Mouse (Mus musculus) embryonic facial prominence, embryonic 10.5 days (tissue): ENCODE data around the gene Ddah1. TPM values are rescaled to one million over a fixed set of nuclear protein-coding genes. Genes with fewer than 3 reads are reported as not detected.

Experiments used
- DNase-seq: peaks from one replicate; pipeline ENCODE4 v3.0.0-alpha.2; 2017; ENCODE audit warnings: low spot score
- H3K27ac ChIP-seq: fragments of 300-500 bp; sonication (generic); replicated peaks from 2 replicates; pipeline ENCODE4 v1.5.1; 2016; ENCODE audit warnings: mild to moderate bottlenecking
- H3K27me3 ChIP-seq: fragments of 300-500 bp; sonication (generic); replicated peaks from 2 replicates; pipeline ENCODE4 v1.6.1; 2016; ENCODE audit warnings: low read depth, mild to moderate bottlenecking; ENCODE audit not compliant: poor library complexity, severe bottlenecking
- H3K36me3 ChIP-seq: fragments of 300-500 bp; sonication (generic); replicated peaks from 2 replicates; pipeline ENCODE4 v1.6.1; 2016; ENCODE audit warnings: mild to moderate bottlenecking, moderate library complexity
- H3K4me1 ChIP-seq: fragments of 300-500 bp; sonication (generic); 2 replicates; pipeline ENCODE4 v1.6.1; 2016
- H3K4me3 ChIP-seq: fragments of 300-500 bp; sonication (generic); 2 replicates; pipeline ENCODE4 v1.5.1; 2016; ENCODE audit warnings: mild to moderate bottlenecking, moderate library complexity
- H3K9me3 ChIP-seq: fragments of 300-500 bp; sonication (generic); 2 replicates; pipeline ENCODE4 v1.6.1; 2016; ENCODE audit warnings: mild to moderate bottlenecking
- WGBS: fragments of 180-500 bp; shearing (Covaris S2); methylation state at CpG from one replicate; pipeline ENCODE4 v1.1.7; 2016; 5-methylcytosine and 5-hydroxymethylcytosine counted together
- polyA plus RNA-seq: library from polyadenylated mRNA; unstranded; fragments of >200 nt; fragmentation: Nextera tagmentation; extraction: Ambion mirVana; gene quantifications from 2 replicates; pipeline ENCODE4 v1.2.1, GENCODE M21; 2016

Ddah1 gene
- 16.5 and 22.4 TPM in 2 replicates for polyA plus RNA-seq

GRCm38 (mm10) chr3:145758561-145759378 is at the start of gene Ddah1:
TSS of gene Ddah1 (plus strand) at chr3:145758675.
- Histone ChIP-seq H3K4me1 (peaks cover 26% of the 10 kb centered on the region), H3K27ac (peak within 1 kb of the TSS; percentile 87), H3K27me3 (peaks cover 68% of the 10 kb centered on the region), H3K4me3 (peak within 1 kb of the TSS; percentile 76), H3K9me3 (no peaks in the 10 kb centered on the region), H3K36me3 (no peaks in the 10 kb centered on the region)
- DNase-seq, result peak; percentile 83
- under 1% methylated on average over 97 of the region's 97 CpGs for WGBS

GRCm38 (mm10) chr3:145715923-145716322 is 42.6 kb upstream of the Ddah1 start:
- Histone ChIP-seq H3K4me3 (no peak overlapping the region), H3K4me1 (no peaks in the 10 kb centered on the region), H3K27me3 (no peaks in the 10 kb centered on the region), H3K27ac (no peak overlapping the region), H3K9me3 (no peaks in the 10 kb centered on the region), H3K36me3 (no peaks in the 10 kb centered on the region)
- 83% methylated on average over 7 of the region's 7 CpGs for WGBS
- DNase-seq, result no peak

GRCm38 (mm10) chr3:145719660-145720059 is 38.8 kb upstream of the Ddah1 start:
- Histone ChIP-seq H3K36me3 (no peaks in the 10 kb centered on the region), H3K4me1 (no peaks in the 10 kb centered on the region), H3K9me3 (no peaks in the 10 kb centered on the region), H3K27ac (no peak overlapping the region), H3K4me3 (no peak overlapping the region), H3K27me3 (no peaks in the 10 kb centered on the region)
- WGBS, result 83% methylated on average over 4 of the region's 4 CpGs
- no peak for DNase-seq

GRCm38 (mm10) chr3:145725078-145725477 is 33.4 kb upstream of the Ddah1 start:
- no peaks in the 10 kb centered on the region for H3K36me3 ChIP-seq
- no peaks in the 10 kb centered on the region for H3K27me3 ChIP-seq
- no peaks in the 10 kb centered on the region for H3K9me3 ChIP-seq
- no peak for DNase-seq
- H3K4me3 ChIP-seq, result no peak overlapping the region
- H3K4me1 ChIP-seq, result peaks cover 20% of the 10 kb centered on the region
- H3K27ac ChIP-seq, result no peak overlapping the region
- 81% methylated on average over 8 of the region's 8 CpGs for WGBS

- 57% methylated on average over 8 of the region's 8 CpGs for WGBS
- no peak overlapping the region for H3K4me3 ChIP-seq
- peaks cover 22% of the 10 kb centered on the region for H3K4me1 ChIP-seq
- no peak overlapping the region for H3K27ac ChIP-seq
- H3K9me3 ChIP-seq, result no peaks in the 10 kb centered on the region
- DNase-seq, result no peak
- H3K27me3 ChIP-seq, result no peaks in the 10 kb centered on the region
- H3K36me3 ChIP-seq, result no peaks in the 10 kb centered on the region
Observed at GRCm38 (mm10) chr3:145728336-145728735, 30.1 kb upstream of the Ddah1 start.

- H3K27ac ChIP-seq, result no peak overlapping the region
- no peaks in the 10 kb centered on the region for H3K36me3 ChIP-seq
- H3K27me3 ChIP-seq, result no peaks in the 10 kb centered on the region
- no peak overlapping the region for H3K4me3 ChIP-seq
- peaks cover 22% of the 10 kb centered on the region for H3K4me1 ChIP-seq
- no peak for DNase-seq
- no peaks in the 10 kb centered on the region for H3K9me3 ChIP-seq
- WGBS, result 67% methylated on average over 4 of the region's 4 CpGs
Observed at GRCm38 (mm10) chr3:145729531-145729930, 28.9 kb upstream of the Ddah1 start.

GRCm38 (mm10) chr3:145730092-145730491 is 28.4 kb upstream of the Ddah1 start:
- 33% methylated on average over 3 of the region's 3 CpGs for WGBS
- H3K36me3 ChIP-seq, result no peaks in the 10 kb centered on the region
- H3K4me1 ChIP-seq, result peaks cover 22% of the 10 kb centered on the region
- H3K27me3 ChIP-seq, result no peaks in the 10 kb centered on the region
- H3K9me3 ChIP-seq, result no peaks in the 10 kb centered on the region
- no peak overlapping the region for H3K27ac ChIP-seq
- H3K4me3 ChIP-seq, result no peak overlapping the region
- no peak for DNase-seq

- Histone ChIP-seq H3K36me3 (no peaks in the 10 kb centered on the region), H3K4me3 (no peak overlapping the region), H3K9me3 (no peaks in the 10 kb centered on the region), H3K27me3 (no peaks in the 10 kb centered on the region), H3K27ac (no peak overlapping the region), H3K4me1 (peaks cover 10% of the 10 kb centered on the region)
- 91% methylated on average over 8 of the region's 8 CpGs for WGBS
- DNase-seq, result no peak
Observed at GRCm38 (mm10) chr3:145734857-145735256, 23.6 kb upstream of the Ddah1 start.

GRCm38 (mm10) chr3:145736562-145736961 is 21.9 kb upstream of the Ddah1 start:
- 85% methylated on average over 5 of the region's 5 CpGs for WGBS
- Histone ChIP-seq H3K9me3 (no peaks in the 10 kb centered on the region), H3K4me1 (peaks cover 8% of the 10 kb centered on the region; the same call in 1 of the 2 replicates), H3K36me3 (no peaks in the 10 kb centered on the region), H3K27me3 (no peaks in the 10 kb centered on the region), H3K4me3 (no peak overlapping the region), H3K27ac (no peak overlapping the region)
- no peak for DNase-seq

- Histone ChIP-seq H3K27me3 (no peaks in the 10 kb centered on the region), H3K36me3 (no peaks in the 10 kb centered on the region), H3K27ac (no peak overlapping the region), H3K9me3 (no peaks in the 10 kb centered on the region), H3K4me3 (no peak overlapping the region), H3K4me1 (peaks cover 13% of the 10 kb centered on the region; the same call in 1 of the 2 replicates)
- no peak for DNase-seq
- WGBS, result 86% methylated on average over 14 of the region's 14 CpGs
Observed at GRCm38 (mm10) chr3:145738662-145739061, 19.8 kb upstream of the Ddah1 start.

- 76% methylated on average over 7 of the region's 7 CpGs for WGBS
- Histone ChIP-seq H3K4me1 (peaks cover 13% of the 10 kb centered on the region; the same call in 1 of the 2 replicates), H3K27me3 (no peaks in the 10 kb centered on the region), H3K36me3 (no peaks in the 10 kb centered on the region), H3K27ac (no peak overlapping the region), H3K4me3 (no peak overlapping the region), H3K9me3 (no peaks in the 10 kb centered on the region)
- no peak for DNase-seq
Observed at GRCm38 (mm10) chr3:145739904-145740303, 18.6 kb upstream of the Ddah1 start.

GRCm38 (mm10) chr3:145743050-145743449 is 15.4 kb upstream of the Ddah1 start:
- no peak overlapping the region; the same call in 1 of the 2 replicates for H3K27ac ChIP-seq
- H3K36me3 ChIP-seq, result no peaks in the 10 kb centered on the region
- DNase-seq, result no peak
- WGBS, result 62% methylated on average over 9 of the region's 9 CpGs
- H3K4me1 ChIP-seq, result peaks cover 13% of the 10 kb centered on the region; the same call in 1 of the 2 replicates
- H3K9me3 ChIP-seq, result no peaks in the 10 kb centered on the region
- H3K27me3 ChIP-seq, result no peaks in the 10 kb centered on the region
- H3K4me3 ChIP-seq, result no peak overlapping the region

GRCm38 (mm10) chr3:145743476-145744027 is 14.9 kb upstream of the Ddah1 start:
- Histone ChIP-seq H3K27ac (no peak overlapping the region), H3K36me3 (no peaks in the 10 kb centered on the region), H3K27me3 (no peaks in the 10 kb centered on the region), H3K9me3 (no peaks in the 10 kb centered on the region), H3K4me1 (peaks cover 13% of the 10 kb centered on the region; the same call in 1 of the 2 replicates), H3K4me3 (no peak overlapping the region)
- WGBS, result 67% methylated on average over 9 of the region's 9 CpGs
- no peak for DNase-seq
